Mouse (Mus musculus): ENCODE data around the gene Tmprss13.
A peak's percentile ranks its signal among the peaks of the same experiment; 100 is the strongest.

Tmprss13 gene

DNA sequence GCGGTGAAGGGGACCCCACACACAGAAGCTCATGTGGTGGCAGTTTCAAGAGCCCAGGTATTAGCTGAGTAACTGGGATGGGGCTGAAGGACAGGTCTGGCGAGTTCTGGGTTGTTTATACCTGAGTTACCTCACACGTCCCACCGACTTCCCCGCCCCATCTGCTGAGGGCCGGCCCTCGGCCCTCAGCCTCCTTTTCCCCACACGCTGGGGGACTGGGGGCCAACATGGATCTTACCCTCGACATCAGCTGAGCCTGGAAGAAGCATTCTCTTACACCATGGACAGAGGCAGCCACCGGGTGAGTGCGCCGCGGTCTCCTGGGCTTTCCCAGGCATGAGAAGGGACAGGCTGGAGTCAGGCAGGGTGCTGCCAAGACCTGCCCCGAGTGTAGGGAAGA lies at the start of gene Tmprss13:
Gene Tmprss13 (plus strand): TSS at position 246 of the 400 bp plus-strand sequence.
- no peak for DNase-seq (ENCODE audit: low read depth)

DNA sequence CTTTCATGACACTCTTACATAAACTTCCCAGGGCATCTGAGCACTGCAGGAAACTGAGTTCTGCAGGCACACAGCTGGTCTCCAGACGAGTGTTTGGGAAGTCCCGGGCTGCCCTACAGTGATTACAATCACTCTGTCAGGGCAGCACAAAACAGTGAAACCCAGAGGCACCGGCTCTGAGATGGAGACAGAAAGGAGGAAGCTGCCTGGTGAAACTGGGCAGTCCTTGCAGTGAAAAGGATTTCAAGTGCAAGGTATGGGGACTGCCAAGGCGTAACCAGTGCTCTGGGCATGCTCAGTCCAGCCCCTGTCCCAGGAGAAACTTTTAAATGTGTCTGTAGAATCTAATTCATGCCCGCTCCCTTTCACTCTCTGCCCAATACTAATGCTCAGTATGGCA lies 46.7 kb upstream of the Tmprss13 start:
- peak; percentile 16 for DNase-seq (ENCODE audit: low read depth)

DNA sequence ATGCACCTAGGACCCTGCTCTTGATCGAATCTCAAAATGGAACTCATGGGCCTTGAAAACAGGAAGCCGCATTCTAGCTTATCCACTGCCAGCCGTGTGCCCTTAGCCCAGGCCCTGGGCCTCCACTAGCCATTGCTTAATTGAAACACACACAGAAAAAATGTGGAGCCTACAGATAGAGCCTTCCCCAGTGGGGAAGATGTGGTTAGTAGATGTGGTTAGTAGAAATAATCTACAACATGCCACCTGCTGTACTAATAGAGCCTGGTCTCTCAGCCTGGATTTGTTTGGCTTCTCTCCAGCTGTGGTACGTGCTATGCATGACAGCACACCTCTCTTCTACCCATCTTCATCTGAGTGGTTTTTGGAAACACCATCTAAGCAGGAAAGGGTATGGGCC lies 44.7 kb upstream of the Tmprss13 start:
- peak; percentile 98 for DNase-seq (ENCODE audit: low read depth)

DNA sequence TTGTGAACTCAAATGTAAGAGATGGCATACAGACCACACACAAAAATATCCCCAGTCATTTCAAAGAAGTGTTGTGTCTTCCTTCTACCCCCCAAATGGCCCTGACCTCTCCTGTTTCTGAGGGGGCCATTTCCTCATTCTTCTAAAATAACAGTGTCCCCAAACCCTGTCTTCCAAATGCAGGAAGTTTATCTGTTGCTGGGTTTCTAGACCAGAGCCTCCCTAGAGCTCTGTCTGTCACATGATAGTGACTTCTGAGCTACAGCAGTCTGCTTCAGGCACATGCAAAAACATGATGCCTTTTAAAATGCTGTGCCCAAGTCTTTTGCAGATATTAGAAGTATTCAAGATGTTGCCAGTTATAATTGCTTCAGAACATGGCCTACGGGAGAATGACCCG lies 44.3 kb upstream of the Tmprss13 start:
- no peak for DNase-seq (ENCODE audit: low read depth)

DNA sequence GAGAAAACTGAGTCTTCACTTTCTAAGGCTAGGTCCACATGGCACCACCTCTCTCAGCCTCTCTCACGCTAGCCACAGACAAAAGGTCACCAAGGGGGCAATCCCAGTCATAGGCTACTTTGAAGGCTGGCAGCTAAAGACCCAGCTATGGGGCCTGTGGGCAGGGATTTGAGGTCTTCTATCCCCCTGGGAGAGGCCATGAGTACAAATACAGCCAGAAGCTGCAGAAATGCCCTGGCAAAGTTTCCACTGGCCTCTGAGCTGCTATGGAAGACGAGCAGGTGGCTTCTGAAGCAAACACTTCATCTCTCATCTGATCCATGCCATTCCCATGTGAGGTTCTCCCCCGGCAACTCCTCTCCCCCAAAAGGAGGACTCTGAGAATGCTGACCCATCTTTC lies 38.8 kb upstream of the Tmprss13 start:
- no peak for DNase-seq (ENCODE audit: low read depth)

DNA sequence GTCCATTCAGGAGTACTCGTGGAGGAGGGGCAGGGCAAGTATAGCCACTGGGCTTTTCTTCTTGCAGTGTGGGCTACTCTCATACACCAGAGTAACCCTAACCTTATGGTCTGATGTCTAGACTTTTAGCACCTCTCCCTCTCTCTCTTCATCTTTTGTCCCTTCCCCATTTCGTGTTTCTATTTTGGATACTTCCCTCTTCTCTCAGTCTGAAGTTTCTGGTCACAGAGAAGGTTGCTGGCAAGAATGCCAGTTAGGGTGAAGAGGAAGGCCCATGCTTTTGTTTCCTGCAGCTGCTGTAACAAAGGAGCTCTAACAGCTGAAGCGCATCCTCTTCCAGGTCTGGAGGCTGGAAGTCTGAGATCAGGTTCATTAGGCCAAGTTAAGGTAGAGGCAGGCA lies 38.0 kb upstream of the Tmprss13 start:
- no peak for DNase-seq (ENCODE audit: low read depth)

DNA sequence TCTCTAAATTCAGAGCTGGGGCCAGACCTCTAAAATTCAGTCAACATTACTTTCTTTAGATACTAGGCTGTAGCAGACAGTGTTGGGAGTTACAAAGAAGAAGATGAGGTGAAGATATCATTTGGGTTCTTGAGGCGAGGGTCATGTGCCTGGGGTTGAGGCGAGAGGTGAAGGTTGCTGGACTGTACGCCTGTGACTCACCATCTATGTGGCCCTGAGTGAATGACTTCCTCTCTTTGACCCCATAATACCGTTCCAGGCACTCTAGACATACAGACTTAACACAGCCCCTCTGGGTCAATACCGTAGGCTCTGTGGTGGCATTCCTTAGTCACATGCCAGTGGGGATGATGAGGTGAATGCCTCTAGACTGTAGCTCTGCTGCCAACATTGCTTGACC lies 36.4 kb upstream of the Tmprss13 start:
- DNase-seq (ENCODE audit: low read depth) = peak; percentile 54

DNA sequence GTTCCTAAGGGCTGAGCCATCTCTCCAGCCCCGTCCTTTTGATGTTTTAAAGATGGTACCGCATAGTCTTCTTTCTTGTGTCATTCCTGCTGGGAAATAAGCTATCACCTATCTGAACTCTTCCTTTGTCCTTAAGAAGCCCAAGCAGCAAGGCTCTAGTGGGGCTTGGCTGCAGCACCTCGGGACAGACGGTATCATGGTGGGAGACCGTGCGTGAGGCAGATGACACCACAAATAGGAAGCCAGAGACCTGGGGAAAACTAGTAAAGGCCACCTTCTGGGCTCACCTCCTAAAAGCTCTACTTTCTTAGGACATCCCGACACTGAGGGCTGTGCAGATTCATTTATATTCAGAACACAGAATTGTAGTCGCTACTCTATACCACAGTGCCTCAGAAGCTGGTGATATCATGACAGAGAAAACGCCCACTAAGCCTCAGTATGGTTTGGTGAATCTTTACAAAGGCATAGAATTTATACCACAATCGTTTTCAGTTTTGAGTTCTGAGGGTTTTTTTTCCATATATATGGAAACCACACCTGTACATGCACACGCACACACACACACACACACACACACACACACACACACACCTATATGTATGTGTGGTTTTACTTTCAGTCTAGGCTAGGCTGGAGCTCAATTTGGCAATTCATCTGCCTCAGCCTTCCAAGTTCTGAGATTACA lies 27.3 kb upstream of the Tmprss13 start:
- no peak for DNase-seq (ENCODE audit: low read depth)

DNA sequence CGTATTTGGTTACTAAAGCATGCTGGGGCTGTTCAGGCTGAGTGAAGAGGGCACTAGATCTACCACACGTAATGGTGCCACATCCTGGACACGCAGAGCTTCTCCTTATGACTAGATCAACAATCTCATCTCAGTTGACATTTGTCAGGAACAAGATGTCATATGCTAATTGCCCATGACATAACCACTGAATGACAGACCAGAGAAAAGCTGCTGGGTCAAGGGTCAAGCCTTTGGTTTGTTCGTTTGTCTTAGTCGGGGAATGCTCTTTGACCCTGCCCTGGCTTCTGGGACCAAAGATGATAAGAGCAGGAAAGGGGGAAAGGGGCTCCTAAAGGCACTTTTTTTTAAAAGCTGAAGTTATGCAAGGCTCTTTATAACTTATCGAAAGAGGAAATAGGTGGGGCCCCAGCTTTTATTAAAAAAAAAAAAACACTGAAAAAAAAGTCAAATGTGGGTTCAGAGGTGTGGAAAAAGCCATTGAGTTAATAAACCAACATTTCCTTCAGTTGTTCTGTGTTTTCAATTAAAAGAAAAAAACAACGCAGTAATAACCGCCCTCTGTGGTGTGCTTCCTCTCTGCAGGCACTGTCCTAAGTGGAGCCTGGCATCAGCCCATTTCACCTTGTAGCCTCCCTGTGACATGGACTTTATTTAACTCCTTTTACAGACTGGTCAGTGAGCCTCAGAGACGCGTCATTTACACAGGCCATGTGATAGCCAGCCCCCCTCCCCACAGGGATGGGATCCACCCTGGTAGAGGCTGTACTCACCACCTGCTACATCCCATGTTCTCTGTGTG lies 24.5 kb upstream of the Tmprss13 start:
- peak; percentile 57 for DNase-seq (ENCODE audit: low read depth)

DNA sequence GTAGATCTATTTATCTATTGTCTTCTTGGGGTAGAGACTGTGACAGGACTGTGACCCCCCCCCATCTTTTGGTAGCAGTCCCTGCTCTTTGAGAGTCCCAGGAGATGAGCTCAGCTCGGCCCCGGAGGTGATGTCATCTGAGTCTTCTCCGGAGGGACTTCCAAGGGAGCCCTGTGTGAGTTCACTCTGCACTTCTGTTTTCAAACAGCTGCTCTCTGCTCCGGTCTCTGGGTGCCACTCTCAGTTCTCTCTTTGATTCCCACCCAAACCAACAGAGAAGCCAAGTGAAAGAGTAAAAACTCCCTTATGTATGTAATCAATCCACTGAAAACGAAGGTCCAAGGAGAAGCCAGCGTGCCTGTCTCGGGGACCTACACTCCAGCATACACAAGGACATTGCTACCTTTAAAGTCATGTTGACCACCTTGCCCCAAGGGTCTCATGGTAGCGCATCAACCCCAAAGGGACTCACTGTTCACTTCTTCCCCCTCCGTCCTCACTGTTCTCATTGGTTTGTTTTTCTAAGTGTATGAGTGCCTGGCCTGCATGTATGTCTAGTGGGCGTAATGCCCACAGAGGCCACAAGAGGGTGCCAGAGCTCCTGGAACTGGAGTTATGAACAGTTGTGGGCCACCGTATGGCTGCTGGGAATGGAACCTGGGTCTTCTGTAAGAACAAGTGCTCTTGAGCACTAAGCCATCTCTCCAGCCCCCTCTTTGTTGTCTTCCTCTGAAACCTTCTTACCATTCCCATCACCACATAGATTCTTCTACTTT lies 19.5 kb upstream of the Tmprss13 start:
- peak; percentile 63 for DNase-seq (ENCODE audit: low read depth)

DNA sequence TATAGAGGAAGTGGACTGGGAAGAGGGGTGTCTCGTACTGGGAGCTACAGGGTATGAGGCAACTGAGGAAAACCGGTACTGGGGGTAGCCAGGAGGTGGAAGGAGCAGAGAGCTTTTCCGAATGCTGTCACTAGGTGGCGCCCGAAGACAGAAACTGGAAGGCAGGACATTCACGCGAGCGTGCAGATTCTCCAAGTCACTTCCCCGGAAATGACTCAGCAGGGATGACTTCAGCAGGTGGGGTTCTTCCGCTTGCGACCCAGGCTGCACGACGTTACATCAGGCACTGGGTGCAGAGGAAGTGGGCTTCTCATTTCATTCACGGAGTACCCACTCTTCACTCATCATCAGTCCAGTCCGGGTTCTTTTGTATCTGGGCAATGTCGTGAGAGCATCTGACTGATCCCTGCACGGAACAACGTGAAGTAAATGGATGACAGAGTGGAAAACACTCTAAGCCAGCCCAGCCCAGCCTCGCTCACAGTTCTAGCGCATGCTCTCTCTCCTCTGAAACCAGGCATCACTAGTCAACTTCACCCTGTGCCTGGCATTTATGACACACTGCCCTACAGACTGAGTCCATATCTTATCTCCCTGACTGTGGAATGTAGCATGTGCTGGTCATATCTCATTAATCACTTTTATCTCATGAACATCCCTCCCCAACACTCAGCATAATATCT lies 18.3 kb upstream of the Tmprss13 start:
- DNase-seq (ENCODE audit: low read depth) = peak; percentile 93

DNA sequence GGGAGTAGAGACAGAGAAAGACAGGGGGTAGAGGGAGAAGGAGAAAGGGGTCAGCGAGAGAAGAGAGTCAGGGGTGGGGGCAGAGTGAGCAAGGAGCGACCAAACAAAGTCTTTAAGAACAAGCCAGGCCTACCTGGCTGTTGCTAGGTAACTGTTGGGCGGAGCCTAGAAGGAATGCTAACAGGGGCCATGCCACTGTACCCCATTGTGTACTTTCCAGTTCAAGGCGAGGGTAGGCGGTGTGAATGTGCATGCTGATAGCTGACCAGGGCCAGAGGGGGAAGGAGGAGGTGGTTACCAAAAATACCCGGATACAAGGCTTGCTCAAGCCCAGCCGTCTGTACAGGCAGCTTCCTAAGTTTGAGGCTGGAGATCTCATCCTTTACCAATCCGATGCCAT lies 17.1 kb upstream of the Tmprss13 start:
- DNase-seq (ENCODE audit: low read depth) = no peak

DNA sequence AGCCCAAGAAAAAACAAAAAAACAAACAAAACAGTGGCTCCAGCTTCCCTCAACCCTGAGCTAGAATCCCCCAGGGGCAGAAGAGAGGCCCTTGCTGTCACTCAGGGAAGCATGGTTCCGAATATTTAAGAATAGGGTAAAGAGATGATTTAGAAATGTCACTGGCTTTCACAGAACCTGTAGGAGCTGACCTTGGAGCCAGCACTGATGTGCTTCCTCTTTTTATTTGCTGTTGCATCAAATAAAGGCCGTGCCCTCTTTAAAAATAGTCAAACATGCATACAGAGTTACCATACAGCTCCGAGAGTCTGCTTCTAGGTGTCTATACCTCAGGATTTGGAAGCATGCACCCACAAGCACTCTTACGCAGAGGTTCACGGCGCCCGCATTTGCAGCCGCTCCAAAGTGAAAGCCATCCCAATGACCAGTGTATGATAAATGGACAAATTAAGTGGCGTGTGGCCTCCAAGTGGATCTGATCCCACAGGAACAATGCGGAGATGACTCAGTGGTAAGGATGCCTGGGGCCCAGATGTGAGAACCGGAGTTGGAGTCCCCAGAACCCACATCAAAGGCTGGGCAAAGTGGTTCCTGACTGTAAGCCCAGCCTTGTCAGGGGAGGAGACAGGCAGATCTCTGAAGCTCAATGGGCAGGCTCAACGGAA lies 12.0 kb upstream of the Tmprss13 start:
- no peak for DNase-seq (ENCODE audit: low read depth)

DNA sequence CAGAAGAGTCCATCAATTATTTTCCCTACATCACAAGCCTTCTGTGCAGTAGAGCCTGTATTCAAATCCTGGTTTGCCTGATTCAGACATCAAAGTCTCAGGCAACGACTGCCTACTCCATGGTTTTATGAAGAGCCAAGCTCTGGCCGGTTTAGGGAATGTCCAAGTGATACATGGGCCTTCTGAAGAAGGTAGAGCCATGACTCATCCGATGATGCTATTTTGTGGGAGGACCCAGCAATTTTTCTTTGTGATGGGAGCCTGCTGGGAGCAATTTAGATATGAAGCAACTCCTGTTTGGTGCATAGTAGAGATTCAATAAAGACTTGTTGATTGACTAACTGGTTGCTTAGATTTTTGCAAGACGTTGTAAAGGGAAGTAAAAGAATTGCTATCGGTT lies 10.4 kb upstream of the Tmprss13 start:
- DNase-seq (ENCODE audit: low read depth) = no peak

DNA sequence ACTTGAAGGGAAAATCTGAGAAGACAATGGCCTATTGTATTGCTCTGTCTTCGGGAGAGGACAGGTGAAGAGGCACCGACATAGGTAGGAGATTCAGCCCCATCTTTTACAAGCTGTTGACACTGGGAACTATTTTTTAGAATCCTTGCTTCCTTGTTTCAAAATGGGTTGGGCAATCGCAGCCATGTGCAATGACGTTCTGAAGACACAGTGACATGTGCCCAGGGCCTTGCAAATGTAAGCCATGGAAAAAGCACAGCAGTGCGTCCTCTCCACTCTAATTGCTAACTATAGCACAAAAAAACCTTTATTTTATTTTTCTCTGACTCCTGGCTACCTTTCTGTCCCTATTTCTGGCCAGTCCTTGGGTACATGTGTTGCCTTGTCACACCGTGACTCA lies 7.0 kb upstream of the Tmprss13 start:
- no peak for DNase-seq (ENCODE audit: low read depth)

DNA sequence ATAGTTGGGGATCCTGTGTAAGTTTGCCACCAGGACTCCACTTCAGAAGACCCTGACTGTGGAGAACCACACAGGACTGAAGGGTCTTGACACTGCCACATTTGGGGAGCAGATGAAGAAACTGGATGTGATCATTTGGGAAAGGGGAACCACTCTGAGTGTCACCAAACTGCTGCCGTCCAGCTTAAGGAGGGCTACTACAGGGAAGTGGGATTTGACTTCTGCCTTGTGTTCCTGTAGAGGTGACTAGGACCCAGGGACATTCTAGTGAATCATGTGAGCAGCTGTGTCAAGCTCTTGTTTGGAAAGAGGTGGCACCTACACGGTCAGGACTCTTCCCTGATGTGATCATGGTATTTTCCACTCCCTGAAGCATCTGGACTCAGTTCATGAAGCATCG lies 5.0 kb upstream of the Tmprss13 start:
- no peak for DNase-seq (ENCODE audit: low read depth)

DNA sequence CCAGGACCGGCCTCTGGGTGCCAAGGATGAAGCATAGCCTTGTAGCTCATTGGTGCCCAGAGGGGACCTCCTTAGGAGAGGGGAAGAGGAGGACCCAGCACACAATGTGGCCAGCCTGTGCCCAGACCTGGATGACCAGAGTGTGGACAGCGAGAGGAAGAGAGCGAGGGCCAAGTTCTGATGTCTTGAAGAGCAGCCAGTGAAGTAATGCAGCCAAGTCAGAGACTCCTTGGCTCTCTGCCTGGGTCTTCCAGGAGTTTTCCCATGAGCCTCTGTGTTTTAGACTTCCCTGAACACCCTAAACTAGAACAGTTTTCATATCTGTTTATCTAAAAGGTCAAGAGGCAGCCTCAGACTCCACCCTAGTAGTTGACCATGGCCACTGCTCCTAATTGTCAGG lies 1.3 kb upstream of the Tmprss13 start:
- no peak for DNase-seq (ENCODE audit: low read depth)

DNA sequence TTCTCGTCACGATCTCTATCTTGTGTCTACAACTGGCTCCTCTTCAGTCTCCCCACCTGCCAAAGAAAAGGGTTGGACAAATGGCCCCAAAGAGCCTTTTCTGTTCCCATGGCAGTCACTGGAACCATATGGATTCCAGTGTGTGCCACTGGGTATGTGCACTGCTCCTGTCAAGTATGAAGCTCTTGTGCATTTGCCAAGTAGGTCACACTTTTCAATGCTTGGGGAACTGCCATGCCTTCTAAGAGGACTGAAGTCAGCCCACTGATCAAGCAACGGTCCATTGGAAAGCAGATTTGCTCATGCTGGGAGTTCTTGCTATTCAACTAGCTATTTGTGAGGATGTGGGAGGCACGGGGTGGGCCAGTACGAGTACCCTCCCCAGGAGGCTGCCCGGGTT lies 2.6 kb downstream of the Tmprss13 start:
- DNase-seq (ENCODE audit: low read depth) = no peak

DNA sequence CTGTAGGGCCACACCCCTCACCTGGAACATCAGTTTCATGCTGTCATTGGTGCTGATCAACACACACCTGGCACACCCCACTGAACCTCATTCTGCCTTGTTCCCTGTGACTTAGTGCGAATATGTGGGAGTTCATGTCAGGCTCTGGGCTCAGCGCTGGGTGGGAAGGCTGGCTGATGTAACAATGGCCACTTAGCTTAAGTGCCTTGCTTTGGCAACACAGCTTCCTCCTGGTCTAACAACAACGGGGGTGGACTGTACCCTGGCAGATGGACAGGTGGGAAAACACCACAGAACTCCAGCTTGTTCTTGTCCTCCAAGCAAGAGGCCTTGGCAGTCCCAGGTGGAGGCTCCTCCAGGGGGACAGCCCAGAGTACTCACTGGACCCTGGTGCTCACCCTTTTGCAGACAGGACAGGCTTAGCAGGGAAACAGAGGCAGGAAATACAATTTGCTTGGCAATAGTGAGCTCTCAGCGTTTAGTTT lies 3.1 kb downstream of the Tmprss13 start:
- DNase-seq (ENCODE audit: low read depth) = no peak

DNA sequence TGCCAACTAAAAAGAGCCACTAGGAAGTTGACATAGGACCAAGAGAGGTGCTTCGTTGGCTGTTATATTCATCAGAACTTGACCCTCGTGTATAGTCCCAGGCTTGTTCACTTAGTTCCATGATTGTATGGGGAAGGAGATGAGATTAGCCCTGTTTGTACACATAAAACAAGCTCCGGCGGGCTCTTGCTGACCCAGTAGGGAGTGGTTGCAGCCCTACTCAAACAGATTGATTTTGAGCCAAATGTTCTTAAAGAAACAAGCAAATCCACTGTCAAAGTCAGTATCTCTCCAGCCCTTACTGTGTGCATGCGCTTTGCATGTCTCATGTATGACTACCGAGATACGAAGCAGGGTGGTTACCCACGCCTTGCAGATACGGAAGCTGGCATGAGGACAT lies 7.5 kb downstream of the Tmprss13 start:
- DNase-seq (ENCODE audit: low read depth) = no peak

DNA sequence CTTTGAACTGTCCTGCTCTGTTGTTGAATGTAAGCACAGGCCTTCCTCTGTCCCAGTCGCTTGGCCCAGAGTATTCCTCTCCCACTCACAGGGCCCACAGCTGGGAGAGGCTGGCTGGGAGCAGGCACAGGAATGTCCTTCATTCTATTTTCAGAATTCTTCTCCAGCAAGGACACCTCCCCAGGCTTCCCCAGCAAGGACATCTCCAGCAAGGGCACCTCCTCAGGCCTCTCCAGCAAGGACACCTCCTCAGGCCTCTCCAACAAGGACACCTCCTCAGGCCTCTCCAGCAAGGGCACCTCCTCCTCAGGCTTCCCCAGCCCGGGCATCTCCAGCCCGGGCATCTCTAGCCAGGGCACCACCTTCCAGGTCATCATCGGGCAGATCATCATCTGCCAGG lies 9.4 kb downstream of the Tmprss13 start:
- DNase-seq (ENCODE audit: low read depth) = no peak

DNA sequence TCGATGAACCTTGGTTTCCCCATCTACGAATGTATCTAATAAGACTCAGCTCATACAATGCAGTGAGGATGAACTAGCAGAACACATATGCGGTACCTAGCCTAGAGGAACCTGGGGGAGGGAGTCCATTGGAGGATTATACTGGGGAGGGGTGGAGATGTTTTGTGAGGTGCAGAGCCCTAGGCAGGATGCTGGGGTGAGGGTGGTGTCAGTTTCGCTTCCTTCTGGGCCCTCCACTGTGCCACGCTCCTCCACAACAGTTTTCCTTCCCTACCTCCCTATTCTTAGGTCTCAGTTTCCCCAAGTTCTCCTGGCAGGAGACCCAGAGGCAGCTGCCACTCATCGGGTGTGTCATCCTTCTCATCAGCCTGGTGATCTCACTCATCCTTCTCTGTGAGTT lies 10.7 kb downstream of the Tmprss13 start:
- DNase-seq (ENCODE audit: low read depth) = no peak
